In the genomic region with DNA sequence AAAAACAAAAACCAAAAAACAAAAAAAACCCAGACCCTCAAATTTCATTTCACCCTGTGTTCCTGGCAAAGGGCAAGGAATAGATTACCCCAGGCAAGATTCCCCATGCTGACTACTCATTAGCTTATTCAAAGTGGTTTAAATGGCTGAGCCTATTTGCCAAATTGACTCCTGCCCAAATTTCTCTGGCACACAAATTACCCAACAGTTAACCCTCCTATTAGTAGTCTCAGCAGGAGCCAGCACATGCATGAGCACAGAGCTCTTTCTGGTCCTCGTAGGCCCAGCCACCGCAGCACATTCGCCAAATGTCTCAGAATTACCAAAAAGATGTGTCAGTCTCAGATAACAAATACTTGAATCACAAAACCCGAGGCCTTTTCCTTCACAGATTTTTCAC, we compare ENCODE assay signal across 9 mouse cellular contexts.
DNase-seq lines count a peak whose midpoint lies in the region; ATAC-seq and TF ChIP-seq lines count a peak whose summit lies in the region.
"Had no signal": no experiment of that assay in that cellular context is flagged by ENCODE, and none has a peak within 500 bp of the region (broad histone marks: within the 10 kb centered on the region; RNA-seq: fewer than 3 reads in every experiment).

No protein-coding gene starts in this region.

- no peaks in the 10 kb centered on the region for H3K4me1 ChIP-seq in limb, embryonic 11.5 days (ENCODE audit: control insufficient read depth, insufficient read depth, low read length)
- peaks cover 18% of the 10 kb centered on the region for H3K4me1 ChIP-seq in limb, embryonic 10.5 days
- H3K4me1 ChIP-seq in hindbrain, embryonic 16.5 days (ENCODE audit: control insufficient read depth, insufficient read depth, low read depth, low read length) = peaks cover 3% of the 10 kb centered on the region; the same call in 1 of the 2 replicates
- peaks cover 16% of the 10 kb centered on the region for H3K4me1 ChIP-seq in neural tube, embryonic 15.5 days
- H3K4me1 ChIP-seq in lung, postnatal 0 days (ENCODE audit: insufficient read depth, low read depth, low read length) = no peaks in the 10 kb centered on the region
- no peaks in the 10 kb centered on the region for H3K4me1 ChIP-seq in thymus, adult 2 months (replicated peaks; ENCODE audit: control insufficient read depth, insufficient read depth, low read length)

- no peak for TF ChIP-seq CTCF in lung, postnatal 0 days (IDR thresholded peaks at IDR 0.05)
- no peak for TF ChIP-seq CTCF in thymus, adult 2 months (IDR thresholded peaks at IDR 0.05; ENCODE audit: borderline replicate concordance, control insufficient read depth, extremely low read depth, insufficient read depth, low read length, poor library complexity)

- no peak for TF ChIP-seq EP300 in lung, postnatal 0 days (IDR thresholded peaks at IDR 0.05)

- no peaks in the 10 kb centered on the region for H3K27me3 ChIP-seq in limb, embryonic 11.5 days (ENCODE audit: control insufficient read depth, insufficient read depth, low read length)
- no peaks in the 10 kb centered on the region for H3K27me3 ChIP-seq in limb, embryonic 10.5 days (ENCODE audit: low read depth, poor library complexity, severe bottlenecking)
- H3K27me3 ChIP-seq in hindbrain, embryonic 16.5 days (replicated peaks; ENCODE audit: control insufficient read depth, insufficient read depth, low read length) = no peaks in the 10 kb centered on the region
- H3K27me3 ChIP-seq in neural tube, embryonic 15.5 days (replicated peaks) = no peaks in the 10 kb centered on the region
- no peaks in the 10 kb centered on the region for H3K27me3 ChIP-seq in lung, postnatal 0 days (replicated peaks; ENCODE audit: insufficient read depth, low read length)
- no peaks in the 10 kb centered on the region for H3K27me3 ChIP-seq in thymus, adult 2 months (ENCODE audit: control insufficient read depth, insufficient read depth, low read length)

- DNase-seq in limb, embryonic 11.5 days (ENCODE audit: low spot score) = peak; percentile 42
- no peak for DNase-seq in limb, embryonic 10.5 days (ENCODE audit: low spot score)
- peak; percentile 75 to 83 for DNase-seq in cerebellum, postnatal 14 days
- no peak for DNase-seq in lung, postnatal 0 days (ENCODE audit: low spot score)
- DNase-seq in thymus, adult 2 months = no peak
- DNase-seq: gastrocnemius, postnatal 14 days had no signal

- no peak overlapping the region for H3K9ac ChIP-seq in limb, embryonic 11.5 days (ENCODE audit: low read length)
- H3K9ac ChIP-seq in hindbrain, embryonic 16.5 days (ENCODE audit: low read depth, low read length) = no peak overlapping the region
- no peak overlapping the region for H3K9ac ChIP-seq in neural tube, embryonic 15.5 days (replicated peaks)
- H3K9ac ChIP-seq in lung, postnatal 0 days (replicated peaks; ENCODE audit: low read depth) = no peak overlapping the region

- H3K4me3 ChIP-seq in limb, embryonic 11.5 days (ENCODE audit: low read depth, low read length) = no peak overlapping the region
- no peak overlapping the region for H3K4me3 ChIP-seq in limb, embryonic 10.5 days
- H3K4me3 ChIP-seq in hindbrain, embryonic 16.5 days (ENCODE audit: low read length) = no peak overlapping the region
- H3K4me3 ChIP-seq in neural tube, embryonic 15.5 days (replicated peaks) = no peak overlapping the region
- H3K4me3 ChIP-seq in lung, postnatal 0 days (ENCODE audit: low read depth, low read length) = no peak overlapping the region
- no peak overlapping the region for H3K4me3 ChIP-seq in thymus, adult 2 months (ENCODE audit: control insufficient read depth, insufficient read depth, low read length)

- TF ChIP-seq POLR2A in thymus, adult 2 months (IDR thresholded peaks at IDR 0.05; ENCODE audit: control insufficient read depth, extremely low read depth, insufficient read depth, low read length, poor library complexity) = no peak

- WGBS in limb, embryonic 11.5 days = 24% methylated on average over 4 of the region's 4 CpGs
- WGBS in limb, embryonic 10.5 days = 30% methylated on average over 4 of the region's 4 CpGs
- WGBS in hindbrain, embryonic 16.5 days = 17% methylated on average over 4 of the region's 4 CpGs
- WGBS in neural tube, embryonic 15.5 days = 16% methylated on average over 4 of the region's 4 CpGs
- WGBS in lung, postnatal 0 days = 66% methylated on average over 4 of the region's 4 CpGs
- WGBS in thymus, adult 2 months = 77% methylated on average over 4 of the region's 4 CpGs

- no peaks in the 10 kb centered on the region for H3K36me3 ChIP-seq in limb, embryonic 11.5 days (ENCODE audit: control insufficient read depth, insufficient read depth, low read length)
- H3K36me3 ChIP-seq in limb, embryonic 10.5 days = no peaks in the 10 kb centered on the region
- no peaks in the 10 kb centered on the region for H3K36me3 ChIP-seq in hindbrain, embryonic 16.5 days (ENCODE audit: control insufficient read depth, insufficient read depth, low read length)
- no peaks in the 10 kb centered on the region for H3K36me3 ChIP-seq in neural tube, embryonic 15.5 days
- H3K36me3 ChIP-seq in lung, postnatal 0 days (ENCODE audit: insufficient read depth, low read length) = no peaks in the 10 kb centered on the region
- H3K36me3 ChIP-seq in thymus, adult 2 months (ENCODE audit: control insufficient read depth, insufficient read depth, low read length) = no peaks in the 10 kb centered on the region

- no peak overlapping the region for H3K4me2 ChIP-seq in limb, embryonic 11.5 days (ENCODE audit: low read depth, severe bottlenecking)
- no peak overlapping the region for H3K4me2 ChIP-seq in hindbrain, embryonic 16.5 days (ENCODE audit: low read length)
- no peak overlapping the region for H3K4me2 ChIP-seq in neural tube, embryonic 15.5 days
- no peak overlapping the region for H3K4me2 ChIP-seq in lung, postnatal 0 days (replicated peaks; ENCODE audit: low read depth, low read length)

- no peak for ATAC-seq in limb, embryonic 11.5 days (ENCODE audit: insufficient number of reproducible peaks, low FRiP score, low TSS enrichment, low read depth)
- peak; percentile 86 for ATAC-seq in hindbrain, embryonic 16.5 days
- peak; percentile 83 for ATAC-seq in neural tube, embryonic 15.5 days (ENCODE audit: low FRiP score)
- no peak for ATAC-seq in lung, postnatal 0 days

- H3K9me3 ChIP-seq in limb, embryonic 11.5 days (ENCODE audit: control insufficient read depth, low read length) = no peaks in the 10 kb centered on the region
- H3K9me3 ChIP-seq in limb, embryonic 10.5 days (replicated peaks) = no peaks in the 10 kb centered on the region
- H3K9me3 ChIP-seq in hindbrain, embryonic 16.5 days (ENCODE audit: control insufficient read depth, low read length) = no peaks in the 10 kb centered on the region
- no peaks in the 10 kb centered on the region for H3K9me3 ChIP-seq in neural tube, embryonic 15.5 days (replicated peaks)
- H3K9me3 ChIP-seq in lung, postnatal 0 days (ENCODE audit: low read length) = no peaks in the 10 kb centered on the region

- no peak overlapping the region for H3K27ac ChIP-seq in limb, embryonic 11.5 days (replicated peaks; ENCODE audit: low read depth, low read length)
- H3K27ac ChIP-seq in limb, embryonic 10.5 days = no peak overlapping the region
- H3K27ac ChIP-seq in hindbrain, embryonic 16.5 days (ENCODE audit: low read depth, low read length) = peak overlapping the region; percentile 29
- peak overlapping the region; percentile 74; the same call in 1 of the 2 replicates for H3K27ac ChIP-seq in neural tube, embryonic 15.5 days (replicated peaks)
- H3K27ac ChIP-seq in lung, postnatal 0 days (ENCODE audit: low read length) = no peak overlapping the region
- H3K27ac ChIP-seq in thymus, adult 2 months (ENCODE audit: control insufficient read depth, insufficient read depth, low read length) = no peak overlapping the region
- H3K27ac ChIP-seq: kidney, postnatal 0 days had no signal

Comparison
In these comparisons a context has a peak if more than half of its experiments do, and no peak if none do; other contexts are left out.
1. DNase-seq: peak in limb, embryonic 11.5 days (single experiment) and cerebellum, postnatal 14 days (2 of 2); none in limb, embryonic 10.5 days (single experiment), lung, postnatal 0 days (single experiment) and thymus, adult 2 months (single experiment).
2. ATAC-seq: peak in hindbrain, embryonic 16.5 days (single experiment) and neural tube, embryonic 15.5 days (single experiment); none in limb, embryonic 11.5 days (single experiment) and lung, postnatal 0 days (single experiment).
3. H3K27ac ChIP-seq: peak in hindbrain, embryonic 16.5 days (single experiment) and neural tube, embryonic 15.5 days (single experiment); none in limb, embryonic 11.5 days (single experiment), limb, embryonic 10.5 days (single experiment), lung, postnatal 0 days (single experiment) and thymus, adult 2 months (single experiment).